Mouse (Mus musculus) heart, postnatal 0 days (tissue): ENCODE results near the gene Lcn9. TPM values are rescaled to one million over a fixed set of nuclear protein-coding genes. Genes with fewer than 3 reads are reported as not detected.
"Not testable (repeated sequence)": the region's sequence is repeated elsewhere in the genome, so short reads cannot be mapped to it uniquely, and the experiment has no call there.

Experiments used
- ATAC-seq: fragments of 200-750 bp; cut with Nextera tagmentation; 2 replicates; pipeline ENCODE4 v1.8.0; 2017; ENCODE audit warnings: low read depth, moderate number of reproducible peaks, moderate library complexity; ENCODE audit not compliant: insufficient read depth
- DNase-seq: peaks from one replicate; pipeline ENCODE4 v3.0.0-alpha.2; 2016; ENCODE audit warnings: low spot score
- H3K27ac ChIP-seq: fragments of 300-500 bp; sonication (generic); 2 replicates; pipeline ENCODE4 v1.5.1; 2014; ENCODE audit warnings: low read depth, mild to moderate bottlenecking
- H3K27me3 ChIP-seq: fragments of 300-500 bp; sonication (generic); 2 replicates; pipeline ENCODE4 v1.6.1; 2014; ENCODE audit warnings: low read length, mixed read lengths; ENCODE audit not compliant: control insufficient read depth, insufficient read depth
- H3K36me3 ChIP-seq: fragments of 300-500 bp; sonication (generic); replicated peaks from 2 replicates; pipeline ENCODE4 v1.6.1; 2014; ENCODE audit warnings: low read length, mixed read lengths; ENCODE audit not compliant: control insufficient read depth, insufficient read depth
- H3K4me1 ChIP-seq: fragments of 300-500 bp; sonication (generic); 2 replicates; pipeline ENCODE4 v1.6.1; 2014; ENCODE audit warnings: antibody characterized with exemption; ENCODE audit not compliant: control insufficient read depth, insufficient read depth
- H3K4me2 ChIP-seq: fragments of 300-500 bp; sonication (generic); 2 replicates; pipeline ENCODE4 v1.6.1; 2014; ENCODE audit warnings: low read depth, mild to moderate bottlenecking, low read length, moderate library complexity
- H3K4me3 ChIP-seq: fragments of 300-500 bp; sonication (generic); 2 replicates; pipeline ENCODE4 v1.5.1; 2014; ENCODE audit warnings: low read depth, low read length
- H3K9ac ChIP-seq: fragments of 300-500 bp; sonication (generic); replicated peaks from 2 replicates; pipeline ENCODE4 v1.6.1; 2014; ENCODE audit warnings: low read depth, low read length, mixed read lengths
- H3K9me3 ChIP-seq: fragments of 300-500 bp; sonication (generic); replicated peaks from 2 replicates; pipeline ENCODE4 v1.6.1; 2016; ENCODE audit warnings: low read length; ENCODE audit not compliant: control insufficient read depth
- CTCF ChIP-seq: IDR thresholded peaks from 2 replicates; pipeline ENCODE4 v1.5.1; 2016; ENCODE audit warnings: antibody characterized with exemption, control low read depth, low read depth
- EP300 ChIP-seq: IDR thresholded peaks from 2 replicates; pipeline ENCODE4 v1.6.1; 2016; ENCODE audit warnings: antibody characterized with exemption, low read depth
- WGBS: fragments of 180-500 bp; shearing (Covaris S2); extraction: QIAGEN DNeasy Blood & Tissue Kit; methylation state at CpG from one replicate; pipeline ENCODE4 v1.1.7; 2014; 5-methylcytosine and 5-hydroxymethylcytosine counted together
- polyA plus RNA-seq: library from polyadenylated mRNA; unstranded; fragments of >200 nt; fragmentation: Nextera tagmentation; extraction: Ambion mirVana; gene quantifications from 2 replicates; pipeline ENCODE4 v1.2.1, GENCODE M21; 2015
- total RNA-seq: library from RNA; depleted of rRNA; stranded (reverse); fragments of >200 nt; gene quantifications from 2 replicates; pipeline ENCODE4 v1.2.3, GENCODE M21; 2014; ENCODE audit warnings: low replicate concordance

Lcn9 gene
- total and polyA plus RNA-seq, 2 experiments from 2014 or later = not detected

DNA sequence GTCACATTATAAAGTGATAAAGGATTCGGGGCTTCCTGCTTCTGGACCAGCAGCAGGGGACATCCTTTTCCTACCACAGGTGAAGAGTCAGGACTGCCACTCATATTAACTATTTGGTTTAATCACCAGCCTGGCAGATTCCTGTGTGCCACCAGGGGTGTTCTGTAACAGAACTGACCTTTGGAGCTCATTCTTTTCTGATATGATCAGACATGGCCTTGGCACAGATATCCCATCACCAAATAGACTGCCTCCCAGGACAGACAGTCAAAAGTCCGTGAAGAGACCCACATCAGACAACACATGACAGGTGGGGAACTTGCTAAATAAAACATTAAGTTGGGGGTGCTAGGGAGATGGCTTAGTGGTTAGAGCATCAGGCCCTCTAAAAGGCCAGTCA lies 11.2 kb upstream of the Lcn9 start:
- no peak for ATAC-seq
- Histone ChIP-seq H3K9ac (no peak overlapping the region), H3K4me2 (no peak overlapping the region), H3K27ac (no peak overlapping the region), H3K36me3 (no peaks in the 10 kb centered on the region), H3K9me3 (no peaks in the 10 kb centered on the region), H3K27me3 (no peaks in the 10 kb centered on the region), H3K4me1 (no peaks in the 10 kb centered on the region), H3K4me3 (no peak overlapping the region)
- TF ChIP-seq CTCF = no peak
- TF ChIP-seq EP300 = no peak
- WGBS = 66% methylated on average over 2 of the region's 2 CpGs
- no peak for DNase-seq

DNA sequence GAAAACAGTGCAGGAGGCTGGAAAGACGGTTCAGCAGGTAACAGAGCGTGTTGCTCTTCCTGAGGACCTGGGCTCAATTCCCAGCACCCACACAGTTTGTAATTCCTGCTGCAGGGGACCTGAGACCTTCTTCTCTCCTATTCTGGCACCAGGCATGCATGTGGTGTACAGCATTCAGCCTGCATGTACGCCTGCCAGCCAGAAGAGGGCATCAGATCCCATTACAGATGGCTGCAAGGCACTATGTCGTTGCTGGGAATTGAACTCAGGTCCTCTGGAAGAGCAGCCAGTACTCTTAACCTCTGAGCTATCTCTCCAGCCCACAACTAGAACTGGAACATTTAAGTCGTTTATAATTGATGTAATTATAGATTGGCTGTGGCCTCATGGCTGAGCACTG lies 9.6 kb upstream of the Lcn9 start:
- H3K9me3 ChIP-seq = no peaks in the 10 kb centered on the region
- no peaks in the 10 kb centered on the region for H3K27me3 ChIP-seq
- WGBS = 82% methylated on average over 5 of the region's 5 CpGs

DNA sequence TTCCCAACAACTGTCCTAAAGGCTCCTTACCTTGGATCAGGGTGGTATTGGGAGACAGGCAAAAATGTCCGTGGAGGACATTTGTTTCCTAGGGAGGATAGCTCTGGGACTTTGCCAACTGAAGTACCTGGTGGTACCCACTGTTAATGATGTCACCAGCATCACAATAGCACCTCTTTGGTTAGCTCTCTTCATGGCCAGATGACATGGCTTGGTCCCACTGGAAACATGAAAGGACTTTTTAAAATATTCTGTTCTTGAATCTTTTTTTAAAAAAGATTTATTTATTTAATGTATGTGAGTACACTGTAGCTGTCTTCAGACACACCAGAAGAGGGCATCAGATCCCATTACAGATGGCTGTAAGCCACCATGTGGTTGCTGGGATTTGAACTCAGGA lies 7.2 kb upstream of the Lcn9 start, which contains the start of gene Glt6d1:
Gene Glt6d1 (minus strand): TSS at position 101 of the 400 bp plus-strand sequence.
- not testable (repeated sequence) for H3K27ac ChIP-seq, H3K4me2 ChIP-seq, H3K9me3 ChIP-seq, ATAC-seq, H3K4me3 ChIP-seq, H3K4me1 ChIP-seq, H3K36me3 ChIP-seq, H3K9ac ChIP-seq, H3K27me3 ChIP-seq, DNase-seq
- 57% methylated on average over 1 of the region's 1 CpGs for WGBS

More for the DNA sequence above, 9.6 kb upstream of the Lcn9 start:
- Histone ChIP-seq H3K4me2 (no peak overlapping the region), H3K4me1 (no peaks in the 10 kb centered on the region), H3K36me3 (no peaks in the 10 kb centered on the region), H3K4me3 (no peak overlapping the region), H3K9ac (no peak overlapping the region), H3K27ac (no peak overlapping the region)
- TF ChIP-seq EP300 (no peak), CTCF (no peak)
- ATAC-seq (no peak), DNase-seq (no peak)

DNA sequence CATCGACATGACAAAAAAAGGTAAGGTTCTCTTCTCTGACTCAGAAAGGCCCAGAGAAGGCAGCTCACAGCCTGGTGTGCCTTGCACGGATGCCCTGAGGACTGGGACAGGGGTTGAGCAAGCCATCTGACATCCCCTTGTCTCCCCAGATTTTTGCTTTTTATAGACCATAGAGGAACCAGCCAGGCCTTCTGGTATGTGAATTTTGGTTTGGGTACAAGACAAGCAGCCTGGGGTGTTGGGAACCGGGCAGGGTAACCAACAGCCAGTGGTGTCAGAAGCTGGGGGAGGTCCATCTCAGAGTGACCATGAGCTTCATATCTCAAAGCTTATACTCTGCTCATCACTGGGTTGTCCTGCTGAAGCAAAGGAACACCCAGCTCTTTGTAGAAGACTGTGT lies 1.8 kb downstream of the Lcn9 start:
- TF ChIP-seq EP300 = no peak
- TF ChIP-seq CTCF = no peak
- Histone ChIP-seq H3K9me3 (no peaks in the 10 kb centered on the region; the same call in 1 of the 2 replicates), H3K9ac (no peak overlapping the region), H3K4me1 (no peaks in the 10 kb centered on the region), H3K36me3 (no peaks in the 10 kb centered on the region), H3K27ac (no peak overlapping the region), H3K4me2 (no peak overlapping the region), H3K27me3 (no peaks in the 10 kb centered on the region), H3K4me3 (no peak overlapping the region)
- 76% methylated on average over 3 of the region's 3 CpGs for WGBS
- ATAC-seq (no peak), DNase-seq (no peak)

DNA sequence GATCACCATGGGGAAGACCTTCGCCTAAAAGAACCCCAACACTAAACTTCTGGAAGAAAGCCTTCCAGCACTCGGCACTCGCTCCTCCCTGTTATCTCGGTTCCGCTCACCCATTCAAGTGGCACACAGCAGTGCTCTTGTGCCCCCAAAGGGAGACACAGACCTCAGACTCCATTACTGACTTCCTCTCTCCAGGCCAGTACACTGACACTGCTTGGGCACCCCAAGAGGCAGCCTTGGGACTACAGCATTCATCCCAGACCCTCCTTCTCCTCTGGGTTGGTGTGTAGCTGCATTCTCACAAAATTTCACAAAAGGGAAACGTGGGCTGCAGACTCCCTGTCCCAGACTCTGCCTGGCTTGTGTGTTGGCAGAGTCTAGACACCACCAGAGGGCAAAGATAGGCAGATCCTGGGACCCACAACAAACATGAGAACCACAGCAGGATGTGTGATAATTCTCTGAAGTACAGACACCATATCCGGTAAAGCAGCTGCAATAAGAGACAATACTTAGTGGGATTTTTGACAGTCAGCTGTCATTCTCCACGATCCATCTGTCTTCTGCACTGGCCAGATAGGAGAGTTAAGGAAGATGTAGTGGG lies 5.5 kb downstream of the Lcn9 start:
- TF ChIP-seq EP300 (no peak), CTCF (no peak)
- no peak overlapping the region for H3K4me3 ChIP-seq

DNA sequence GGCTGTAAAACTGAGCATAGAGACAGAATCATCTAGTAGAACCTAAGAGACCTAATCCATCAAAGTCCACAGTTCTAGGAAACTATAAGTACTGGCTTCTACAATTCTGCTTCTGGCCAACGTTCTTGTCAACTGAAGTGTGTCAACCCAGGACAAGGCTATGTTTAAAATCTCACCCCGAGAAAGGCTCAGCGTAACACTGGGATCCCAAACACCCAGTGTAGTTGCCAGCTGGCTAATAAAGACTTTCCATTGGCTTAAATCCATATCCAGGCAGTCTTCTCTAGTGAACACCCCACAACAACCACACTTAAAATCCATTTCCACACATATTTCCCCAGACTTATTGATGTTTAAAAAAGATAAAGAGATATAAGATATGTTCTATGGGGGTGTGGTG lies 7.8 kb downstream of the Lcn9 start:
- Histone ChIP-seq H3K36me3 (no peaks in the 10 kb centered on the region), H3K9me3 (no peaks in the 10 kb centered on the region), H3K27me3 (0 out of 2 replicates have a peak, but pooled peaks cover 9% of the 10 kb centered on the region), H3K27ac (no peak overlapping the region), H3K9ac (no peak overlapping the region), H3K4me2 (no peak overlapping the region), H3K4me1 (no peaks in the 10 kb centered on the region), H3K4me3 (no peak overlapping the region)
- 62% methylated on average over 3 of the region's 3 CpGs for WGBS
- no peak for TF ChIP-seq CTCF
- TF ChIP-seq EP300 = no peak
- no peak for DNase-seq
- no peak for ATAC-seq

More for the DNA sequence above, 5.5 kb downstream of the Lcn9 start:
- Histone ChIP-seq H3K4me2 (no peak overlapping the region), H3K4me1 (no peaks in the 10 kb centered on the region), H3K9me3 (no peaks in the 10 kb centered on the region), H3K9ac (no peak overlapping the region), H3K36me3 (no peaks in the 10 kb centered on the region), H3K27ac (no peak overlapping the region), H3K27me3 (0 out of 2 replicates have a peak, but pooled peaks cover 6% of the 10 kb centered on the region)
- ATAC-seq (no peak), DNase-seq (no peak)
- 53% methylated on average over 8 of the region's 8 CpGs for WGBS
